In the genomic region with DNA sequence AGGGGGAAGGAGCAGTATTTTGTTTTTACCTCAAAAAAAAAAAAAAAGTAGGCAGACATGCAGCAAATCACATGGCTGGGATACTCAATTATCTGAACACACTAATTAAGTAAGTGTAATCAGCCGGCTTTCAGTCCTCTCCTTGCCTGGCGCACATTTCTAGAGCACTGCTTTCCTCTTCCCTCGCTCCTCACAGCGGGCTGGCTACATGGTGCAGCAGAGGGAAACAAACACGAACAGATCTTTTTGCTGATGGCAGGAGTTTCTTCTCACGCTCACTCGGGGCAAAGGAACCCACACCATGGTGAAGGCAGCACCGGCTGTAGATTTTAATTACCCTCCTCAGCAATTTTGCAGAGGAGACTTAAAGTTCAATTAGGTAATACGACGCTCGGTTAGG, we compare ENCODE assay signal across 14 mouse cellular contexts.
DNase-seq lines count a peak whose midpoint lies in the region; ATAC-seq and TF ChIP-seq lines count a peak whose summit lies in the region.
"Had no signal": no experiment of that assay in that cellular context is flagged by ENCODE, and none has a peak within 500 bp of the region (broad histone marks: within the 10 kb centered on the region; RNA-seq: fewer than 3 reads in every experiment).

No protein-coding gene starts in this region.

- H3K36me3 ChIP-seq in hindbrain, embryonic 15.5 days: no peaks in the 10 kb centered on the region
- H3K36me3 ChIP-seq: lung, embryonic 15.5 days had no signal

- no peaks in the 10 kb centered on the region for H3K27me3 ChIP-seq in hindbrain, embryonic 15.5 days

- no peak overlapping the region for H3K27ac ChIP-seq in gastrocnemius, adult 2 months
- no peak overlapping the region; the same call in 1 of the 2 replicates for H3K27ac ChIP-seq in hindbrain, embryonic 15.5 days (replicated peaks)
- H3K27ac ChIP-seq: lung, embryonic 15.5 days had no signal

- peaks cover 22% of the 10 kb centered on the region for H3K4me1 ChIP-seq in hindbrain, embryonic 15.5 days (replicated peaks)

- H3K9me3 ChIP-seq in hindbrain, embryonic 15.5 days: no peaks in the 10 kb centered on the region
- H3K9me3 ChIP-seq: lung, embryonic 15.5 days had no signal

- H3K9ac ChIP-seq in hindbrain, embryonic 15.5 days: 0 out of 2 replicates have a peak overlapping the region, but pooled peaks have one; percentile 3
- H3K9ac ChIP-seq: lung, embryonic 15.5 days had no signal

- peak overlapping the region; percentile 5; the same call in 1 of the 2 replicates for H3K4me3 ChIP-seq in gastrocnemius, adult 2 months
- H3K4me3 ChIP-seq in hindbrain, embryonic 15.5 days: peak overlapping the region; percentile 65

- no peak for TF ChIP-seq CTCF in gastrocnemius, adult 2 months (IDR thresholded peaks at IDR 0.05)

- WGBS in hindbrain, embryonic 15.5 days: 32% methylated on average over 11 of the region's 11 CpGs

- no peak for DNase-seq in gastrocnemius, adult 2 months
- no peak for DNase-seq in gastrocnemius, adult 18-20 months (ENCODE audit: low spot score)
- DNase-seq in right cerebral cortex, postnatal 10 days (ENCODE audit: low spot score in 2 of 2): peak; percentile 30 to 33
- DNase-seq in right cerebral cortex, postnatal 36 days (ENCODE audit: low spot score in 2 of 2): no peak
- peak; percentile 51 for DNase-seq in retina, postnatal 1 day
- no peak for DNase-seq in Muller cell, postnatal 12 days (ENCODE audit: inconsistent ontology term)
- no peak for DNase-seq in gastrocnemius, postnatal 10 days
- DNase-seq: heart, postnatal 10 days; kidney, adult 18-20 months; liver; thymus, postnatal 4 days had no signal

- intact Hi-C loops in gastrocnemius, adult 2 months (cut with DNase I): no loop called here

- ATAC-seq in hindbrain, embryonic 15.5 days (ENCODE audit: low FRiP score, low read depth): no peak
- ATAC-seq: activated CD4-positive, CD25-positive, alpha-beta regulatory T cell, adult 4 months had no signal

- H3K4me2 ChIP-seq in hindbrain, embryonic 15.5 days: peak overlapping the region; percentile 84

Comparison
In these comparisons a context has a peak if more than half of its experiments do, and no peak if none do; other contexts are left out.
1. DNase-seq: peak in right cerebral cortex, postnatal 10 days (2 of 2) and retina, postnatal 1 day (single experiment); none in gastrocnemius, adult 2 months (single experiment), gastrocnemius, adult 18-20 months (single experiment), right cerebral cortex, postnatal 36 days (0 of 2), Muller cell, postnatal 12 days (single experiment) and gastrocnemius, postnatal 10 days (single experiment).